Mouse (Mus musculus) cerebellum, adult 2 months (tissue): Measurements from ENCODE around the gene Spryd3. TPM values are rescaled to one million over a fixed set of nuclear protein-coding genes. Genes with fewer than 3 reads are reported as not detected.
A peak's percentile ranks its signal among the peaks of the same experiment; 100 is the strongest.

Source experiments
- DNase-seq, 2 experiments: peaks; one replicate each; pipeline ENCODE4 v3.0.0; 2021
- H3K27ac ChIP-seq: fragments of 200-500 bp; 2 replicates; pipeline ENCODE4 v1.5.1; 2012; ENCODE audit warnings: low read length, control low read depth, inconsistent platforms; ENCODE audit not compliant: insufficient read depth
- H3K27me3 ChIP-seq: fragments of 200-500 bp; 2 replicates; pipeline ENCODE4 v1.6.1; 2012; ENCODE audit warnings: inconsistent platforms, mild to moderate bottlenecking, low read length, moderate library complexity; ENCODE audit not compliant: control insufficient read depth, insufficient read depth
- H3K4me1 ChIP-seq: fragments of 200-500 bp; 2 replicates; pipeline ENCODE4 v1.6.1; 2011; ENCODE audit warnings: low read length; ENCODE audit not compliant: control insufficient read depth, insufficient read depth
- H3K4me3 ChIP-seq: fragments of 200-500 bp; replicated peaks from 2 replicates; pipeline ENCODE3; 2011; ENCODE audit warnings: mild to moderate bottlenecking, low read depth, low read length, control low read depth; ENCODE audit not compliant: insufficient read depth
- CTCF ChIP-seq: fragments of 200-500 bp; IDR thresholded peaks from 2 replicates; pipeline ENCODE4 v1.5.1; 2011; ENCODE audit warnings: low read depth, mild to moderate bottlenecking, control low read depth, low read length, moderate library complexity, borderline replicate concordance; ENCODE audit not compliant: insufficient read depth
- POLR2A ChIP-seq: fragments of 200-500 bp; IDR thresholded peaks from 2 replicates; pipeline ENCODE4 v1.6.1; 2011; ENCODE audit warnings: low read length, control low read depth, borderline replicate concordance; ENCODE audit not compliant: insufficient read depth
- WGBS: fragments of 180-500 bp; shearing (Covaris S2); methylation state at CpG from one replicate; pipeline ENCODE4 v1.1.7; 2018; 5-methylcytosine and 5-hydroxymethylcytosine counted together
- polyA plus RNA-seq: library from polyadenylated mRNA; depleted of rRNA; stranded (reverse); fragments of >200 nt; gene quantifications from 2 replicates; pipeline ENCODE4 v1.2.3, GENCODE M21; 2012

Gene Spryd3
- polyA plus RNA-seq, 1 experiment = 161 TPM

- peak; percentile 86 to 89 for DNase-seq
- Histone ChIP-seq H3K4me3 (no peak overlapping the region), H3K27ac (no peak overlapping the region; the same call in 1 of the 2 replicates), H3K27me3 (no peaks in the 10 kb centered on the region), H3K4me1 (peaks cover 19% of the 10 kb centered on the region; the same call in 1 of the 2 replicates)
- TF ChIP-seq CTCF = no peak
- TF ChIP-seq POLR2A = no peak
- 0% methylated on average over 2 of the region's 2 CpGs for WGBS
Measured at GRCm38 (mm10) chr15:102126303-102126702, 9.7 kb downstream of the Spryd3 start.

DNA sequence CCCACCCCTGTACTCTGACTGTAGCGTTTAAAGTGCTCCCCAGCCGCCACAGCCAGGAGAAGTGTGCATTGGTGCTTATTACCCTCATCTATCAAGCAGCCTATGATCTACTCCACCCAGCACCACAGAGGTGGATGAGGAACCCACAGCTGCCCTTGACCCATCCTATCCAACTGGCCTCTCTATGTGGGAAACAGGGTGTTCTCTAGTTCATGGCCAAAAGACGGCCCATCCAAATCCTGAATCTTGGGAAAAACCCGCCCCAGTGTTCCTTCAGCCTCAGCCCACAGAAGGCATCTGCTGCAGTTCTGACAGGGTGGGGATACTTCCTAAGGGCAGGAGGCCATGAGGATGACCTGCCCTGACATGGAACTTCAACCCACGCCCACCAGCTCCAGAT, 15.5 kb downstream of the Spryd3 start:
- no peak for DNase-seq
- Histone ChIP-seq H3K4me3 (no peak overlapping the region), H3K4me1 (peaks cover 56% of the 10 kb centered on the region), H3K27me3 (no peaks in the 10 kb centered on the region), H3K27ac (peak overlapping the region; percentile 60; the same call in 1 of the 2 replicates)
- TF ChIP-seq CTCF (no peak), POLR2A (no peak)
- WGBS = 78% methylated on average over 5 of the region's 5 CpGs

- peak; percentile 88 to 96 for DNase-seq
- peak overlapping the region; percentile 60; the same call in 1 of the 2 replicates for H3K27ac ChIP-seq
- H3K4me1 ChIP-seq = peaks cover 62% of the 10 kb centered on the region
- WGBS = 5% methylated on average over 2 of the region's 2 CpGs
- no peak overlapping the region for H3K4me3 ChIP-seq
- H3K27me3 ChIP-seq = no peaks in the 10 kb centered on the region
- TF ChIP-seq CTCF (no peak), POLR2A (no peak)
Measured at GRCm38 (mm10) chr15:102119831-102120170, 16.2 kb downstream of the Spryd3 start.

DNA sequence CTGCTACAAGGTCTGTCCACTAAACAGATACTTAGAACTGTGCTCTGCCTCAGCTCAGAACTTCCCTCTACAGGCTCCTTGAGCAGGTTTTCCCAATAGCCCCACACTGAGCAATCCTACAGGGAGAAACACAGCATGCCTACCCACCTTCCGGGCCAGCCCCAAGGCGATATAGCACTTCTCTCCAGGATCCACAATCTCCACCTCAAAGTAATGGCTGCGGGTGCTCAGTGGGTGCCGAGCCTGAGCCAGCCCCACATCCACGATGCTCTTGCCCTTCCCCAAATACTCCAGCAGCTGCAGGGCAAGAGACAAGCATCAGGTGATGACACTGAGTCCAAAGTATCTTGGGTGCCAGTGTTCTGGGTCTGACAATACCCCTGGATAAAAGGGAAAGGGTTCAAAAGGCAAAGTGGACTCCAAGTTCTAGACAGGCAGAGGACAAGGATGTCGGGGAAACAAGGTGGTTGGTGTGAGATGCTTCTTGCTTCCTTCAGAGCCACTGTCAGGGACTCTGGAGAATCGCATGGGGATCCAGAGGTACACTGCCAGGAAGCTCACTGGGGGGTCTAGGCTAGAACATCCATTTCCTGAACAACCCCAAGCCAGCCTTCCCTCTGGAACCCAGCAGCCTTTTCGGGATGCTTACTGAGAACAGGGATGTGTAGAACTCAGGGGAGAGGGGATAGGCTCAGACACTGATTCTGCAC, 16.8 kb downstream of the Spryd3 start:
- no peaks in the 10 kb centered on the region for H3K27me3 ChIP-seq
- peak overlapping the region; percentile 11; the same call in 1 of the 2 replicates for H3K27ac ChIP-seq
- WGBS = 30% methylated on average over 8 of the region's 8 CpGs
- TF ChIP-seq CTCF (no peak), POLR2A (no peak)
- peak in 1 of 2 experiments; percentile 79 for DNase-seq
- H3K4me3 ChIP-seq = no peak overlapping the region
- peaks cover 64% of the 10 kb centered on the region for H3K4me1 ChIP-seq

GRCm38 (mm10) chr15:102118591-102118990, 17.4 kb downstream of the Spryd3 start:
- TF ChIP-seq CTCF (no peak), POLR2A (no peak)
- peak in 1 of 2 experiments; percentile 39 for DNase-seq
- Histone ChIP-seq H3K27me3 (no peaks in the 10 kb centered on the region), H3K4me1 (peaks cover 64% of the 10 kb centered on the region), H3K4me3 (no peak overlapping the region), H3K27ac (no peak overlapping the region)
- WGBS = 86% methylated on average over 4 of the region's 4 CpGs

DNA sequence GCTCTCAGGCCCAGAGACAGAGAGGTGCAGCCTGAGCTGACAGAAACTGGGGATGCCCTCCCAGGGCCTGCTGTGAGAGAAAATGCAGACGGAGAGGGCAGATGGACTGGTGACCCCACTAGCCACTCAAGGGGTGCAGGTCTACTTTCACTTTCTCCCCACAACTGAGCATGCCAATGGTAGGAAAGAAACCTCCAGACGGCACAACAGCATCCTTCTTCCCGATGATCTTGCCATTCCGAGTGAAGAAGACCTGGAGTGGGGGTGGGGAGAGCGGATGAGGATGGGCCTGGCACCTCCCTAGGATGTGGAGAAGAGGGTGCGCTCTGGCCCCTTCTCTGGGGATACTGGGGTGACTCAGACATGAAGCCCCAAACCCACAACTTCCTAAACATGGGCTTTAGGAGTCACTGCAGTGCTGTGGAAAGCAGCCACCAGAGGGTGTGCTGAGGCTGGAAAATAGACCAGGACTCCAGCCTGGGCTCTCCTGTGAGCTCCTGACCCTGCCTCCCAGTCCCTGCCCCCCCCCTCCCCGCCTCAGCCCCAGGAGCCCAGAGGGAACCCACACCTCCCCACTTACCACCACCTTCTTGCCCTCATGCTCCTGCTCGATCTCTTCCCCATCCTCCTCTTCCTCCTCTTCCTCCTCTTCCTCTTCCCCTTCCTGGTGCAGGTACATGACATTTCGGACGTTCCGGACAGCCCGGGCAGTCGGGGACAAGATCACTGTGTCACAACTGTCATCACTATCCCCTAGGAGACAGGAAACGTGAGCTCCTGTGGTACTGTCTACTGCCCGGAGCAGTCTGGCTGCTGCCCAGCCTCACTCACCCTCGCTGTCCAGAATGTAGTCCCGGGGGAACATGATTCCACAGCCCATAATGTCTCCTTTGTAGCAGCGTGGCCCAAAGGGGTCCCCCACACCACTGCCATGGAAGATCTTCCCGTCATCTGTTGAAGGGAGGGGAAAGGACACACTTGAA, 18.3 kb downstream of the Spryd3 start:
- Histone ChIP-seq H3K27me3 (no peaks in the 10 kb centered on the region), H3K4me3 (no peak overlapping the region), H3K4me1 (peaks cover 67% of the 10 kb centered on the region), H3K27ac (no peak overlapping the region)
- peak; percentile 53 to 62 for DNase-seq
- TF ChIP-seq POLR2A (no peak), CTCF (peak; percentile 53; the same call in 1 of the 2 replicates)
- WGBS = 34% methylated on average over 19 of the region's 19 CpGs

DNA sequence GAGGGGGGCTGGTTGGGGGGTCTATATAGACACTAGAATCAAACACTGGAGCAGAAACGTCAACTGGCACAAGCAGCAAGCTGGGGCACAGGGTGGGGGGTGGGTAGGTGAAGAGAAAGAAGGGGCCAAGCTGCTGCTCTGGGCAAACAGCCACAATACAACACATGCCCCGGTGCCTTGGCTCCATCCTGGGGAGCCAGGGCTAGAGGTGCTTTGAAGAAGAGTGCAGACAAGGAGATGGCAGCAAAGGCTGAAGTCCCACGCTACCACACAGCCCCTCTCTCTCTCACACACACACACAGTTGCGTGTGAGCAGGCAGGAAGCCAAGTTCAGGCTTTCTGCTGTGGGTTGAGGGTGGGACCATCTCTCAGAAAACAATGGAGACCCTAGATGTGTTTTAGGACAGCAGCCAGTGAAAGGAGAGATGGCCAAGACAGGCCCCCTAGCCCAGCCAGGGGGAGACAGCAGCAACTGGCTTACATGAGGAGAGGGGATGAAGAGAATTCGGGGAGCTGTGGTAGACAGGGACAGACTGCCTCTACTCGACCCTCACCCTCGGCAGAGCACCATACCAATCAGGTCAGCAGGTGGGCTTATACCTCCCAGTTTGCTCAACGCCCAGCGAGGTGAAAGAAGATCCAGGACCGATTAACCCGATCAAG, 19.1 kb downstream of the Spryd3 start:
- H3K27ac ChIP-seq = no peak overlapping the region
- DNase-seq = peak; percentile 41 to 55
- H3K27me3 ChIP-seq = no peaks in the 10 kb centered on the region
- 32% methylated on average over 11 of the region's 11 CpGs for WGBS
- TF ChIP-seq CTCF (no peak), POLR2A (no peak)
- peaks cover 74% of the 10 kb centered on the region for H3K4me1 ChIP-seq
- H3K4me3 ChIP-seq = no peak overlapping the region
